Mouse (Mus musculus) ES-E14 (cell line): ENCODE measurements at regions not wholly inside any gene's neighbourhood (a gene's known extent, or its start where the extent isn't known, plus 50 kb on each side); places are given as distances from the start of the nearest gene placed in this dataset.

Experiments
- DNase-seq: peaks from one replicate; pipeline ENCODE4 v3.0.0-alpha.2; 2013; ENCODE audit warnings: low read depth, low spot score
- H3K27ac ChIP-seq: 2 replicates; pipeline ENCODE4 v1.5.1; 2012; ENCODE audit warnings: low read depth, mild to moderate bottlenecking, low read length, moderate library complexity, mixed read lengths; ENCODE audit not compliant: poor library complexity, insufficient read depth, severe bottlenecking
- H3K36me3 ChIP-seq: 2 replicates; pipeline ENCODE4 v1.6.1; 2012; ENCODE audit warnings: mild to moderate bottlenecking, low read length, moderate library complexity, mixed read lengths; ENCODE audit not compliant: control insufficient read depth, poor library complexity, insufficient read depth, severe bottlenecking
- H3K4me1 ChIP-seq, 2 experiments: fragments of 150-350 bp in 1 of 2; sonication (generic) in 1 of 2; 2 replicates each; pipeline ENCODE4 v1.6.1; 2012; ENCODE audit warnings: low read length in 2 of 2, mild to moderate bottlenecking in 1 of 2, mixed read lengths in 1 of 2; ENCODE audit not compliant: control insufficient read depth in 2 of 2, insufficient read depth in 2 of 2, poor library complexity in 1 of 2
- H3K4me3 ChIP-seq, 2 experiments: fragments of 150-350 bp in 1 of 2; sonication (generic) in 1 of 2; 2 replicates each; pipeline ENCODE4 v1.5.1; 2012; ENCODE audit warnings: low read length in 2 of 2, low read depth in 1 of 2, mild to moderate bottlenecking in 1 of 2, mixed read lengths in 1 of 2; ENCODE audit not compliant: insufficient read depth in 1 of 2, poor library complexity in 1 of 2, severe bottlenecking in 1 of 2
- H3K9ac ChIP-seq: 2 replicates; pipeline ENCODE4 v1.6.1; 2012; ENCODE audit warnings: low read depth, mild to moderate bottlenecking, low read length, mixed read lengths; ENCODE audit not compliant: poor library complexity, insufficient read depth, severe bottlenecking
- H3K9me3 ChIP-seq: fragments of 150-350 bp; sonication (generic); 2 replicates; pipeline ENCODE4 v1.6.1; 2012; ENCODE audit warnings: low read depth, mild to moderate bottlenecking, low read length; ENCODE audit not compliant: control insufficient read depth, insufficient read depth
- CHD2 ChIP-seq: IDR thresholded peaks from 2 replicates; pipeline ENCODE4 v1.6.1; 2014; ENCODE audit warnings: mild to moderate bottlenecking, low read depth, low read length, inconsistent platforms
- HCFC1 ChIP-seq: IDR thresholded peaks from 2 replicates; pipeline ENCODE4 v1.6.1; 2012; ENCODE audit warnings: low read length, inconsistent platforms, borderline replicate concordance; ENCODE audit not compliant: insufficient read depth
- MAFK ChIP-seq: IDR thresholded peaks from 2 replicates; pipeline ENCODE4 v1.6.1; 2014; ENCODE audit warnings: mild to moderate bottlenecking, low read depth, low read length, inconsistent platforms; ENCODE audit not compliant: insufficient read depth
- ZC3H11A ChIP-seq: IDR thresholded peaks from 2 replicates; pipeline ENCODE4 v1.6.1; 2012; ENCODE audit warnings: low read depth, mild to moderate bottlenecking, inconsistent platforms, low read length, borderline replicate concordance
- ZNF384 ChIP-seq: IDR thresholded peaks from 2 replicates; pipeline ENCODE4 v1.6.1; 2012; ENCODE audit warnings: low read depth, low read length, inconsistent platforms
- in situ Hi-C, 2 experiments: fragments of 600-800 bp; cut with MboI; formaldehyde crosslinking; loops; one replicate each; pipeline ENCODE4 v1.15.1; 2025; ENCODE audit warnings: low sequenced_read_pairs in 2 of 2, inconsistent platforms in 1 of 2; ENCODE audit not compliant: unreplicated experiment in 2 of 2

- TF ChIP-seq MAFK: no peak
- TF ChIP-seq CHD2: no peak
- TF ChIP-seq HCFC1: no peak
- TF ChIP-seq ZNF384: no peak
- no peak for TF ChIP-seq ZC3H11A
- no peak for DNase-seq
- no peaks in the 10 kb centered on the region for H3K9me3 ChIP-seq
- no peak overlapping the region for H3K4me3 ChIP-seq
- H3K4me1 ChIP-seq: no peaks in the 10 kb centered on the region
- in situ Hi-C loops: no loop called here
- no peak overlapping the region for H3K9ac ChIP-seq
- no peaks in the 10 kb centered on the region for H3K36me3 ChIP-seq
- H3K27ac ChIP-seq: no peak overlapping the region
These were observed 340.1 kb downstream of the Adgrl2 start for GRCm38 (mm10) chr3:148650241-148650640.

- Histone ChIP-seq H3K9me3 (no peaks in the 10 kb centered on the region), H3K9ac (no peak overlapping the region), H3K27ac (no peak overlapping the region), H3K4me3 (no peak overlapping the region), H3K36me3 (no peaks in the 10 kb centered on the region), H3K4me1 (no peaks in the 10 kb centered on the region)
- in situ Hi-C loops: no loop called here
- no peak for DNase-seq
- no peak for TF ChIP-seq ZNF384
- TF ChIP-seq MAFK: no peak
- TF ChIP-seq HCFC1: no peak
- no peak for TF ChIP-seq CHD2
- TF ChIP-seq ZC3H11A: no peak
These were observed 345.4 kb downstream of the Adgrl2 start for GRCm38 (mm10) chr3:148644924-148645323.

- H3K4me1 ChIP-seq: no peaks in the 10 kb centered on the region
- H3K36me3 ChIP-seq: no peaks in the 10 kb centered on the region
- H3K9ac ChIP-seq: no peak overlapping the region
- H3K9me3 ChIP-seq: no peaks in the 10 kb centered on the region
- DNase-seq: no peak
- TF ChIP-seq ZC3H11A: no peak
- TF ChIP-seq MAFK: no peak
- TF ChIP-seq ZNF384: no peak
- TF ChIP-seq CHD2: no peak
- no peak for TF ChIP-seq HCFC1
- in situ Hi-C loops: no loop called here
- H3K27ac ChIP-seq: no peak overlapping the region
- no peak overlapping the region for H3K4me3 ChIP-seq
These were observed 348.8 kb downstream of the Adgrl2 start for GRCm38 (mm10) chr3:148641581-148641980.

GRCm38 (mm10) chr3:148640680-148641101 is 349.7 kb downstream of the Adgrl2 start:
- no peak overlapping the region for H3K4me3 ChIP-seq
- no peak overlapping the region for H3K27ac ChIP-seq
- H3K36me3 ChIP-seq: no peaks in the 10 kb centered on the region
- no peaks in the 10 kb centered on the region for H3K4me1 ChIP-seq
- no peak for DNase-seq
- H3K9me3 ChIP-seq: no peaks in the 10 kb centered on the region
- in situ Hi-C loops: no loop called here
- TF ChIP-seq MAFK (no peak), ZC3H11A (no peak), ZNF384 (no peak)
- H3K9ac ChIP-seq: no peak overlapping the region

GRCm38 (mm10) chr3:148635101-148635500 is 355.3 kb downstream of the Adgrl2 start:
- Histone ChIP-seq H3K4me3 (no peak overlapping the region), H3K9me3 (no peaks in the 10 kb centered on the region), H3K4me1 (no peaks in the 10 kb centered on the region), H3K9ac (no peak overlapping the region), H3K36me3 (no peaks in the 10 kb centered on the region), H3K27ac (no peak overlapping the region)
- in situ Hi-C loops: no loop called here
- TF ChIP-seq CHD2 (no peak), ZC3H11A (no peak), MAFK (no peak), ZNF384 (no peak), HCFC1 (no peak)
- DNase-seq: no peak
